Mouse (Mus musculus) stomach, postnatal 0 days (tissue): ENCODE results near the gene Cyp46a1. TPM values are rescaled to one million over a fixed set of nuclear protein-coding genes. Genes with fewer than 3 reads are reported as not detected.

Experiments used
- ATAC-seq: fragments of 200-750 bp; cut with Nextera tagmentation; 2 replicates; pipeline ENCODE4 v1.8.0; 2017; ENCODE audit not compliant: low FRiP score, low TSS enrichment
- DNase-seq: peaks from one replicate; pipeline ENCODE4 v3.0.0-alpha.2; 2016; ENCODE audit warnings: low spot score
- H3K27ac ChIP-seq: fragments of 300-500 bp; sonication (generic); replicated peaks from 2 replicates; pipeline ENCODE4 v1.5.1; 2014; ENCODE audit warnings: mild to moderate bottlenecking, control low read depth
- H3K27me3 ChIP-seq: fragments of 300-500 bp; sonication (generic); 2 replicates; pipeline ENCODE4 v1.6.1; 2014; ENCODE audit warnings: low read length; ENCODE audit not compliant: control insufficient read depth, insufficient read depth
- H3K36me3 ChIP-seq: fragments of 300-500 bp; sonication (generic); 2 replicates; pipeline ENCODE4 v1.6.1; 2014; ENCODE audit warnings: low read length, mixed read lengths; ENCODE audit not compliant: control insufficient read depth, insufficient read depth
- H3K4me1 ChIP-seq: fragments of 300-500 bp; sonication (generic); replicated peaks from 2 replicates; pipeline ENCODE4 v1.6.1; 2014; ENCODE audit warnings: antibody characterized with exemption; ENCODE audit not compliant: control insufficient read depth, insufficient read depth
- H3K4me2 ChIP-seq: fragments of 300-500 bp; sonication (generic); replicated peaks from 2 replicates; pipeline ENCODE4 v1.6.1; 2014; ENCODE audit warnings: low read depth, mild to moderate bottlenecking, control low read depth, moderate library complexity
- H3K4me3 ChIP-seq: fragments of 300-500 bp; sonication (generic); 2 replicates; pipeline ENCODE4 v1.5.1; 2014; ENCODE audit warnings: low read depth, low read length, control low read depth
- H3K9ac ChIP-seq: fragments of 300-500 bp; sonication (generic); 2 replicates; pipeline ENCODE4 v1.6.1; 2014; ENCODE audit warnings: mild to moderate bottlenecking, low read length, control low read depth, mixed read lengths
- H3K9me3 ChIP-seq: fragments of 300-500 bp; sonication (generic); 2 replicates; pipeline ENCODE4 v1.6.1; 2016; ENCODE audit warnings: low read length; ENCODE audit not compliant: control insufficient read depth
- CTCF ChIP-seq: IDR thresholded peaks from 2 replicates; pipeline ENCODE4 v1.5.1; 2016; ENCODE audit warnings: antibody characterized with exemption, low read depth, mild to moderate bottlenecking, moderate library complexity
- EP300 ChIP-seq: optimal IDR thresholded peaks from 2 replicates; pipeline ENCODE3; 2016; ENCODE audit warnings: antibody characterized with exemption
- WGBS: fragments of 180-500 bp; shearing (Covaris S2); extraction: QIAGEN DNeasy Blood & Tissue Kit; methylation state at CpG from one replicate; pipeline ENCODE4 v1.1.7; 2014; 5-methylcytosine and 5-hydroxymethylcytosine counted together
- polyA plus RNA-seq: library from polyadenylated mRNA; unstranded; fragments of >200 nt; fragmentation: Nextera tagmentation; extraction: Ambion mirVana; gene quantifications from 2 replicates; pipeline ENCODE4 v1.2.1, GENCODE M21; 2015

The Cyp46a1 gene
- polyA plus RNA-seq, 1 experiment from 2014 or later = 1.3 TPM

GRCm38 (mm10) chr12:108348151-108348550, 14.0 kb downstream of the Cyp46a1 start:
- peak; percentile 46 for DNase-seq
- no peaks in the 10 kb centered on the region for H3K36me3 ChIP-seq
- H3K4me1 ChIP-seq = no peaks in the 10 kb centered on the region
- H3K27me3 ChIP-seq = peaks cover under 1% of the 10 kb centered on the region; the same call in 1 of the 2 replicates
- peak; percentile 87 for ATAC-seq
- H3K27ac ChIP-seq = no peak overlapping the region
- H3K9ac ChIP-seq = no peak overlapping the region
- TF ChIP-seq EP300 (no peak), CTCF (no peak)
- H3K4me2 ChIP-seq = no peak overlapping the region
- no peaks in the 10 kb centered on the region for H3K9me3 ChIP-seq
- 71% methylated on average over 8 of the region's 8 CpGs for WGBS
- H3K4me3 ChIP-seq = no peak overlapping the region

- no peak for TF ChIP-seq EP300
- no peak for TF ChIP-seq CTCF
- Histone ChIP-seq H3K27ac (no peak overlapping the region), H3K4me2 (no peak overlapping the region), H3K9ac (no peak overlapping the region), H3K36me3 (no peaks in the 10 kb centered on the region), H3K9me3 (no peaks in the 10 kb centered on the region), H3K4me3 (no peak overlapping the region), H3K4me1 (no peaks in the 10 kb centered on the region), H3K27me3 (peaks cover 3% of the 10 kb centered on the region; the same call in 1 of the 2 replicates)
- DNase-seq = no peak
- ATAC-seq = no peak
- 57% methylated on average over 5 of the region's 5 CpGs for WGBS
Measured at GRCm38 (mm10) chr12:108349026-108349425, 14.8 kb downstream of the Cyp46a1 start.

GRCm38 (mm10) chr12:108350931-108351330, 16.8 kb downstream of the Cyp46a1 start:
- Histone ChIP-seq H3K9ac (no peak overlapping the region), H3K27me3 (peaks cover 3% of the 10 kb centered on the region; the same call in 1 of the 2 replicates), H3K4me1 (no peaks in the 10 kb centered on the region), H3K4me2 (no peak overlapping the region), H3K4me3 (no peak overlapping the region), H3K27ac (no peak overlapping the region), H3K9me3 (no peaks in the 10 kb centered on the region), H3K36me3 (no peaks in the 10 kb centered on the region)
- ATAC-seq (no peak), DNase-seq (no peak)
- TF ChIP-seq CTCF (no peak), EP300 (no peak)
- WGBS = 85% methylated on average over 10 of the region's 10 CpGs

- Histone ChIP-seq H3K27ac (no peak overlapping the region), H3K4me1 (no peaks in the 10 kb centered on the region), H3K9ac (no peak overlapping the region; the same call in 1 of the 2 replicates), H3K4me3 (peak overlapping the region; percentile 29), H3K36me3 (no peaks in the 10 kb centered on the region), H3K27me3 (peaks cover 3% of the 10 kb centered on the region; the same call in 1 of the 2 replicates), H3K4me2 (peak overlapping the region; percentile 44), H3K9me3 (no peaks in the 10 kb centered on the region)
- WGBS = 11% methylated on average over 35 of the region's 35 CpGs
- no peak for DNase-seq
- TF ChIP-seq EP300 (no peak), CTCF (no peak)
- ATAC-seq = no peak
Measured at GRCm38 (mm10) chr12:108352371-108353136, 18.4 kb downstream of the Cyp46a1 start.

GRCm38 (mm10) chr12:108354284-108354683, 20.1 kb downstream of the Cyp46a1 start:
- Histone ChIP-seq H3K36me3 (no peaks in the 10 kb centered on the region), H3K9ac (no peak overlapping the region), H3K4me2 (no peak overlapping the region), H3K4me3 (no peak overlapping the region), H3K9me3 (no peaks in the 10 kb centered on the region), H3K4me1 (no peaks in the 10 kb centered on the region), H3K27ac (no peak overlapping the region), H3K27me3 (peaks cover 3% of the 10 kb centered on the region; the same call in 1 of the 2 replicates)
- no peak for DNase-seq
- no peak for ATAC-seq
- WGBS = 87% methylated on average over 2 of the region's 2 CpGs
- no peak for TF ChIP-seq CTCF
- no peak for TF ChIP-seq EP300

- WGBS = 89% methylated on average over 1 of the region's 1 CpGs
Measured at GRCm38 (mm10) chr12:108355271-108355670, 21.1 kb downstream of the Cyp46a1 start.

More at GRCm38 (mm10) chr12:108355271-108355670, 21.1 kb downstream of the Cyp46a1 start:
- Histone ChIP-seq H3K27me3 (peaks cover 3% of the 10 kb centered on the region; the same call in 1 of the 2 replicates), H3K9me3 (no peaks in the 10 kb centered on the region), H3K4me3 (no peak overlapping the region), H3K4me1 (no peaks in the 10 kb centered on the region), H3K9ac (no peak overlapping the region), H3K27ac (no peak overlapping the region), H3K36me3 (no peaks in the 10 kb centered on the region), H3K4me2 (no peak overlapping the region)
- ATAC-seq (no peak), DNase-seq (no peak)
- TF ChIP-seq EP300 (no peak), CTCF (no peak)
